8 mouse cellular contexts compared by ENCODE assay signal in genomic region chr16:14451374-14452046, GRCm38 (mm10).
DNase-seq lines count a peak whose midpoint lies in the region; ATAC-seq and TF ChIP-seq lines count a peak whose summit lies in the region.

No protein-coding gene starts in this region.

- H3K9me3 ChIP-seq in kidney, postnatal 0 days (replicated peaks; ENCODE audit: low read length): no peaks in the 10 kb centered on the region
- H3K9me3 ChIP-seq in kidney, embryonic 14.5 days (ENCODE audit: control insufficient read depth, low read length): no peaks in the 10 kb centered on the region
- no peaks in the 10 kb centered on the region for H3K9me3 ChIP-seq in intestine, embryonic 15.5 days

- no peak; the same call in 1 of the 2 replicates for ATAC-seq in kidney, postnatal 0 days (replicated peaks; ENCODE audit: low FRiP score, low read depth)
- ATAC-seq in kidney, embryonic 14.5 days (ENCODE audit: low FRiP score, low TSS enrichment): no peak
- ATAC-seq in intestine, embryonic 15.5 days: peak; percentile 66

- 60% methylated on average over 5 of the region's 5 CpGs for WGBS in kidney, postnatal 0 days
- WGBS in kidney, embryonic 14.5 days: 73% methylated on average over 5 of the region's 5 CpGs
- 59% methylated on average over 5 of the region's 5 CpGs for WGBS in intestine, embryonic 15.5 days

- no peaks in the 10 kb centered on the region for H3K27me3 ChIP-seq in kidney, postnatal 0 days (ENCODE audit: insufficient read depth, low read length)
- H3K27me3 ChIP-seq in kidney, embryonic 14.5 days (ENCODE audit: control insufficient read depth, insufficient read depth, low read length): no peaks in the 10 kb centered on the region
- H3K27me3 ChIP-seq in intestine, embryonic 15.5 days (replicated peaks): no peaks in the 10 kb centered on the region

- TF ChIP-seq CTCF in kidney, postnatal 0 days (IDR thresholded peaks at IDR 0.05; ENCODE audit: low read depth): no peak

- no peak overlapping the region for H3K9ac ChIP-seq in kidney, postnatal 0 days (ENCODE audit: low read depth, low read length)
- no peak overlapping the region for H3K9ac ChIP-seq in kidney, embryonic 14.5 days (ENCODE audit: low read depth, low read length)
- no peak overlapping the region for H3K9ac ChIP-seq in intestine, embryonic 15.5 days

- no peak overlapping the region for H3K4me2 ChIP-seq in kidney, postnatal 0 days (ENCODE audit: low read length)
- no peak overlapping the region for H3K4me2 ChIP-seq in kidney, embryonic 14.5 days (replicated peaks; ENCODE audit: low read depth, low read length)
- no peak overlapping the region for H3K4me2 ChIP-seq in intestine, embryonic 15.5 days (replicated peaks)

- no peak overlapping the region for H3K4me3 ChIP-seq in kidney, postnatal 0 days (replicated peaks; ENCODE audit: low read depth, low read length)
- no peak overlapping the region for H3K4me3 ChIP-seq in kidney, embryonic 14.5 days (ENCODE audit: low read length)
- no peak overlapping the region for H3K4me3 ChIP-seq in intestine, embryonic 15.5 days (replicated peaks)

- H3K27ac ChIP-seq in kidney, postnatal 0 days: 0 out of 2 replicates have a peak overlapping the region, but pooled peaks have one; percentile 31
- no peak overlapping the region for H3K27ac ChIP-seq in kidney, embryonic 14.5 days (ENCODE audit: low read depth, low read length)
- no peak overlapping the region for H3K27ac ChIP-seq in intestine, embryonic 15.5 days

- peak; percentile 78 for DNase-seq in kidney, postnatal 0 days (ENCODE audit: low spot score)
- DNase-seq in right cerebral cortex, adult 2 months (ENCODE audit: low spot score in 2 of 2): peak; percentile 38 to 44
- no peak for DNase-seq in right cerebral cortex, postnatal 25 days
- DNase-seq in testis, postnatal 10 days (ENCODE audit: low spot score): peak; percentile 47
- DNase-seq in embryo, embryonic 9.5 days (ENCODE audit: extremely low spot score): no peak
- DNase-seq in urinary bladder, postnatal 36 days (ENCODE audit: low spot score in 2 of 2): no peak

- H3K4me1 ChIP-seq in kidney, postnatal 0 days (replicated peaks; ENCODE audit: insufficient read depth, low read length): no peaks in the 10 kb centered on the region
- no peaks in the 10 kb centered on the region for H3K4me1 ChIP-seq in kidney, embryonic 14.5 days (ENCODE audit: control insufficient read depth, insufficient read depth, low read length)
- no peaks in the 10 kb centered on the region for H3K4me1 ChIP-seq in intestine, embryonic 15.5 days (replicated peaks)

- H3K36me3 ChIP-seq in kidney, postnatal 0 days (ENCODE audit: insufficient read depth, low read length): 0 out of 2 replicates have a peak, but pooled peaks cover 14% of the 10 kb centered on the region
- H3K36me3 ChIP-seq in kidney, embryonic 14.5 days (ENCODE audit: control insufficient read depth, insufficient read depth, low read length): peaks cover 14% of the 10 kb centered on the region
- 0 out of 2 replicates have a peak, but pooled peaks cover 3% of the 10 kb centered on the region for H3K36me3 ChIP-seq in intestine, embryonic 15.5 days

Comparison
In these comparisons a context has a peak if more than half of its experiments do, and no peak if none do; other contexts are left out.
1. DNase-seq: peak in kidney, postnatal 0 days (single experiment), right cerebral cortex, adult 2 months (2 of 2) and testis, postnatal 10 days (single experiment); none in right cerebral cortex, postnatal 25 days (single experiment), embryo, embryonic 9.5 days (single experiment) and urinary bladder, postnatal 36 days (0 of 2).